Mouse (Mus musculus) liver, postnatal 0 days (tissue): Measurements from ENCODE around the gene Cd160.

Experiments used
- CTCF ChIP-seq: sonication (generic); IDR thresholded peaks from 2 replicates; pipeline ENCODE4 v1.5.1; 2016; ENCODE audit warnings: antibody characterized with exemption, low read depth
- EP300 ChIP-seq: IDR thresholded peaks from 2 replicates; pipeline ENCODE4 v1.6.1; 2016; ENCODE audit warnings: antibody characterized with exemption, low read depth, mild to moderate bottlenecking

DNA sequence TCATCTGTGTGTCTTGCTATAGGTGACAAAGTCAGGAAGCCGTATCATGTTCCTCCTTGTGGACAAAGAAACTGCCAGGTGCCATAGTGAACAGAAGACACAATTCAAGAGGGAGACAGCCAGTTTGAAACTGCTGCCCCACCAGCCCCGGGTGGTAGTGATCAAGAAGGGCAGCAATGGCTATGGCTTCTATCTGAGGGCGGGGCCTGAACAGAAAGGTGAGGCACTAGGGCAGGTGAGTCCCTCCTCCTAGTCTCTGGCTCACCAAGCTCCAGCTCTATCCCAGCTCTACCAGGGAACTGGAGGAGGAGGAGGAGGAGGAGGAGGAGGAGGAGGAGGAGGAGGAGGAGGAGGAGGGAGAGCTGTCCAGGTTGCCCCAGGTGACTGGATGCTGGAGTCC lies 26.7 kb upstream of the Cd160 start:
- TF ChIP-seq CTCF, result no peak
- TF ChIP-seq EP300, result no peak
